Mouse (Mus musculus): ENCODE data around the gene Mmp2. TPM values are rescaled to one million over a fixed set of nuclear protein-coding genes. Genes with fewer than 3 reads are reported as not detected.
"Not testable (repeated sequence)": the region's sequence is repeated elsewhere in the genome, so short reads cannot be mapped to it uniquely, and the experiment has no call there.

Mmp2 gene
- polyA plus RNA-seq, 1 experiment, result 9.6 TPM

DNA sequence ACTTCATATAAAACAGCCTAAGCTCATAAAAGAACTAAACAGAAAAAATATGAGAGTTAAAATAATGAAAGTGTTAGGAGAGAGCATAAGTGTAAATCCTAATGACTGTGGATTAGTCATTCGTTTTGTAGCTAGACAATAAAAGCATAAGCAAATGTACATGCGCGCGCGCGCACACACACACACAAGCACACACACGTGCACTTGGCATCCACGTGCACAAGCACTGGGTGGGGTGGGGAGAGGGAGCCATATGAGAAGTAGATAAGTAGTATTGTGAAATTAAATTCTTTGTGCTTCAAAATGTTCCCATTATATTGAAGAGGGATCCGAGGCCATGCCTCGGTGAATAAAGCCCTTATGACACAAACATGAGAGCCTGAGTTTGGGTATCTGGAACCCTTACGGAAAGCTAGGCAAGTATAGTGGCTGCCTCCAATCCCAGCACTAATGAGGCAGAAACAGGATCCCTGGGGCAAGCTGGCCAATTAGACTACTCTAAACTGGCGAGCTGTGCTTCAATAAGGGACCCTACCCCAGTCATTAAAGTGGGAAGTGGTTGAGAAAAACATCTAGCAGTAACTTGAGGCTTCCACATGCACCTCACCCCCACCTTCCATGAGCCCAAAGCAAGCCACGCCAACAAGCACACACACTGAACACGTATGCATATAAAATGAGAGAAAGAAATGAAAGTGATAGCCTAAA, 31.5 kb downstream of the Mmp2 start:
- Histone ChIP-seq H3K4me1 (ENCODE audit: control insufficient read depth, insufficient read depth, low read length) (peaks cover 4% of the 10 kb centered on the region), H3K27ac (ENCODE audit: control insufficient read depth, insufficient read depth, low read depth, low read length, poor library complexity) (no peak overlapping the region), H3K4me3 (replicated peaks; ENCODE audit: control insufficient read depth, low read depth, low read length) (no peak overlapping the region)
- TF ChIP-seq POLR2A (IDR thresholded peaks at IDR 0.05; ENCODE audit: borderline replicate concordance, control insufficient read depth, low read depth, low read length) (no peak), CTCF (IDR thresholded peaks at IDR 0.05; ENCODE audit: control insufficient read depth, insufficient read depth, low read length) (no peak)
- 84% methylated on average over 14 of the region's 14 CpGs for WGBS

- H3K4me1 ChIP-seq (ENCODE audit: control insufficient read depth, insufficient read depth, low read length), result peaks cover 1% of the 10 kb centered on the region; the same call in 1 of the 2 replicates
- no peak overlapping the region for H3K27ac ChIP-seq (ENCODE audit: control insufficient read depth, insufficient read depth, low read depth, low read length, poor library complexity)
- H3K4me3 ChIP-seq (replicated peaks; ENCODE audit: control insufficient read depth, low read depth, low read length), result no peak overlapping the region
- WGBS, result 94% methylated on average over 1 of the region's 1 CpGs
- TF ChIP-seq CTCF (IDR thresholded peaks at IDR 0.05; ENCODE audit: control insufficient read depth, insufficient read depth, low read length) (no peak), POLR2A (IDR thresholded peaks at IDR 0.05; ENCODE audit: borderline replicate concordance, control insufficient read depth, low read depth, low read length) (no peak)
Observed at GRCm38 (mm10) chr8:92861977-92862376, 34.9 kb downstream of the Mmp2 start.

DNA sequence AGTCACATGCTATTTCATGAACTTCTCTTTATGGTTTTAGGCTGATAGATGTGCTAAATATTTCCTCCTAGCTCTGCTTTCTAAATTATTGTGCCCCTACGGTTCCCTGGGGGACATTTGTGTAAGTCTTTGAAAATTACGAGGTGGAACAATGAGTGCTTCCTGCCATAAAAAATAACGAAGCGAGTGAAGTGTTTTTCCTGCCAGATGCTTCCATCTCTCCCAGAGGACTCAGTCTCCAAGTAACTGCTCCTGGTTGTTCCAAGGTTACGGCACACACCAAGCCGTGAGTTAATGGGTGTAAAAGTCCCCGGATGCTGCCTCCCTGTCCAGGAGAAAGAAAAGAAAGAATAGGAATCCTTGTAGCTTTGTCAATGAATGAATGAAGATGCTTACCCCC, 43.2 kb downstream of the Mmp2 start:
- H3K4me1 ChIP-seq (ENCODE audit: control insufficient read depth, insufficient read depth, low read length), result no peaks in the 10 kb centered on the region
- no peak for TF ChIP-seq POLR2A (IDR thresholded peaks at IDR 0.05; ENCODE audit: borderline replicate concordance, control insufficient read depth, low read depth, low read length)
- no peak for TF ChIP-seq CTCF (IDR thresholded peaks at IDR 0.05; ENCODE audit: control insufficient read depth, insufficient read depth, low read length)
- 53% methylated on average over 7 of the region's 7 CpGs for WGBS

GRCm38 (mm10) chr8:92872063-92872759, 45.1 kb downstream of the Mmp2 start:
- TF ChIP-seq CTCF (IDR thresholded peaks at IDR 0.05; ENCODE audit: control insufficient read depth, insufficient read depth, low read length), result no peak
- no peak for TF ChIP-seq POLR2A (IDR thresholded peaks at IDR 0.05; ENCODE audit: borderline replicate concordance, control insufficient read depth, low read depth, low read length)
- 84% methylated on average over 10 of the region's 10 CpGs for WGBS
- H3K4me1 ChIP-seq (ENCODE audit: control insufficient read depth, insufficient read depth, low read length), result no peaks in the 10 kb centered on the region
- no peak overlapping the region for H3K4me3 ChIP-seq (replicated peaks; ENCODE audit: control insufficient read depth, low read depth, low read length)
- H3K27ac ChIP-seq (ENCODE audit: control insufficient read depth, insufficient read depth, low read depth, low read length, poor library complexity), result no peak overlapping the region

More for the DNA sequence above, 43.2 kb downstream of the Mmp2 start:
- Histone ChIP-seq H3K27ac (ENCODE audit: control insufficient read depth, insufficient read depth, low read depth, low read length, poor library complexity) (no peak overlapping the region), H3K4me3 (replicated peaks; ENCODE audit: control insufficient read depth, low read depth, low read length) (no peak overlapping the region)

GRCm38 (mm10) chr8:92875795-92876194, 48.7 kb downstream of the Mmp2 start:
- WGBS, result 52% methylated on average over 10 of the region's 10 CpGs
- Histone ChIP-seq H3K4me3 (replicated peaks; ENCODE audit: control insufficient read depth, low read depth, low read length) (no peak overlapping the region), H3K4me1 (ENCODE audit: control insufficient read depth, insufficient read depth, low read length) (no peaks in the 10 kb centered on the region), H3K27ac (ENCODE audit: control insufficient read depth, insufficient read depth, low read depth, low read length, poor library complexity) (no peak overlapping the region)
- TF ChIP-seq POLR2A (IDR thresholded peaks at IDR 0.05; ENCODE audit: borderline replicate concordance, control insufficient read depth, low read depth, low read length) (no peak), CTCF (IDR thresholded peaks at IDR 0.05; ENCODE audit: control insufficient read depth, insufficient read depth, low read length) (no peak)

GRCm38 (mm10) chr8:92881247-92881646, 54.2 kb downstream of the Mmp2 start:
- no peak overlapping the region for H3K4me3 ChIP-seq (replicated peaks; ENCODE audit: control insufficient read depth, low read depth, low read length)
- H3K4me1 ChIP-seq (ENCODE audit: control insufficient read depth, insufficient read depth, low read length), result peaks cover 3% of the 10 kb centered on the region; the same call in 1 of the 2 replicates
- TF ChIP-seq CTCF (IDR thresholded peaks at IDR 0.05; ENCODE audit: control insufficient read depth, insufficient read depth, low read length) (no peak), POLR2A (IDR thresholded peaks at IDR 0.05; ENCODE audit: borderline replicate concordance, control insufficient read depth, low read depth, low read length) (no peak)
- H3K27ac ChIP-seq (ENCODE audit: control insufficient read depth, insufficient read depth, low read depth, low read length, poor library complexity), result no peak overlapping the region
- 29% methylated on average over 4 of the region's 4 CpGs for WGBS

DNA sequence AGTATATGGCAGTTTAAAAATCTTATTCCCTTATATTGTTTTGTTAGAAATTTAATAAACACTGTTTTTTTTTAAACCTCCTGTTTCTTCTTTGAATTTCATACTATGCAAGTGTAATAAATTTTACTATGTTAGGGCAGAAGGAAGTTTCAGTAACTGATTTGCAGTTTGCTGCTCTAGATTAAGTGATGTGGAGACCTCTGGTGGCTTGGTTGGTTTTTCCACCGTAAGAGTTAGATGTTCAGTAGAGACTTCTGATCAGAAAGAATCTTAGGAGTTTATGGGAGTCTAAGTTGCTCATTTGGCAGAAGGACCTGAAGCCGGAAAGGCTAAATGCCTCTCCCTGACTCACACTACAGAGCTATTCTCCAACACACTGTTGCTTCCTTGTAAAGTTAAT, 56.7 kb downstream of the Mmp2 start:
- 61% methylated on average over 2 of the region's 2 CpGs for WGBS
- Histone ChIP-seq H3K4me1 (ENCODE audit: control insufficient read depth, insufficient read depth, low read length) (peaks cover 3% of the 10 kb centered on the region; the same call in 1 of the 2 replicates), H3K4me3 (replicated peaks; ENCODE audit: control insufficient read depth, low read depth, low read length) (no peak overlapping the region), H3K27ac (ENCODE audit: control insufficient read depth, insufficient read depth, low read depth, low read length, poor library complexity) (no peak overlapping the region)
- TF ChIP-seq POLR2A (IDR thresholded peaks at IDR 0.05; ENCODE audit: borderline replicate concordance, control insufficient read depth, low read depth, low read length) (no peak), CTCF (IDR thresholded peaks at IDR 0.05; ENCODE audit: control insufficient read depth, insufficient read depth, low read length) (no peak)

- H3K4me1 ChIP-seq (ENCODE audit: control insufficient read depth, insufficient read depth, low read length); H3K4me3 ChIP-seq (replicated peaks; ENCODE audit: control insufficient read depth, low read depth, low read length); H3K27ac ChIP-seq (ENCODE audit: control insufficient read depth, insufficient read depth, low read depth, low read length, poor library complexity): not testable (repeated sequence)
- 83% methylated on average over 3 of the region's 3 CpGs for WGBS
Observed at GRCm38 (mm10) chr8:92892216-92892615, 65.1 kb downstream of the Mmp2 start.

Data from bone marrow, adult 2 months (tissue).